Mouse (Mus musculus) MEL (cell line): ENCODE data around the gene Zfp617. TPM values are rescaled to one million over a fixed set of nuclear protein-coding genes. Genes with fewer than 3 reads are reported as not detected.

Experiments used
- DNase-seq: peaks from one replicate; pipeline ENCODE4 v3.0.0; 2011; ENCODE audit warnings: low read depth, low spot score
- H3K27ac ChIP-seq: 2 replicates; pipeline ENCODE4 v1.5.1; 2012; ENCODE audit warnings: low read depth, mild to moderate bottlenecking, control low read depth, low read length, moderate library complexity; ENCODE audit not compliant: control insufficient read depth
- H3K27me3 ChIP-seq, 2 experiments: fragments of 150-350 bp in 1 of 2; sonication (generic) in 1 of 2; 2 replicates each; pipeline ENCODE4 v1.6.1; 2012; ENCODE audit warnings: low read length in 2 of 2, mild to moderate bottlenecking in 2 of 2, improper control_type of control experiment in 1 of 2, moderate library complexity in 1 of 2; ENCODE audit not compliant: insufficient read depth in 2 of 2, control insufficient read depth in 1 of 2
- H3K36me3 ChIP-seq, 2 experiments: 2 replicates each; pipeline ENCODE4 v1.6.1; 2012 to 2014; ENCODE audit warnings: low read length in 2 of 2, improper control_type of control experiment in 1 of 2, inconsistent platforms in 1 of 2, mild to moderate bottlenecking in 1 of 2; ENCODE audit not compliant: insufficient read depth in 2 of 2, control insufficient read depth in 1 of 2
- H3K4me1 ChIP-seq, 2 experiments: fragments of 150-350 bp in 1 of 2; sonication (generic) in 1 of 2; 2 replicates each; pipeline ENCODE4 v1.6.1; 2012; ENCODE audit warnings: low read length in 2 of 2, improper control_type of control experiment in 1 of 2, mild to moderate bottlenecking in 1 of 2; ENCODE audit not compliant: insufficient read depth in 2 of 2, control insufficient read depth in 1 of 2
- H3K4me3 ChIP-seq, 2 experiments: fragments of 150-350 bp in 1 of 2; sonication (generic) in 1 of 2; 2 replicates each; pipeline ENCODE4 v1.5.1; 2012; ENCODE audit warnings: low read depth in 2 of 2, low read length in 2 of 2, mild to moderate bottlenecking in 2 of 2, moderate library complexity in 2 of 2, control low read depth in 1 of 2, improper control_type of control experiment in 1 of 2; ENCODE audit not compliant: control insufficient read depth in 1 of 2, insufficient read depth in 1 of 2
- H3K79me2 ChIP-seq: 2 replicates; pipeline ENCODE4 v1.6.1; 2012; ENCODE audit warnings: mild to moderate bottlenecking, low read length, moderate library complexity; ENCODE audit not compliant: control insufficient read depth, poor library complexity, insufficient read depth
- H3K9ac ChIP-seq: 2 replicates; pipeline ENCODE4 v1.6.1; 2012; ENCODE audit warnings: low read depth, mild to moderate bottlenecking, control low read depth, low read length, moderate library complexity; ENCODE audit not compliant: control insufficient read depth, poor library complexity, severe bottlenecking
- H3K9me3 ChIP-seq: fragments of 150-350 bp; sonication (generic); replicated peaks from 2 replicates; pipeline ENCODE4 v1.6.1; 2012; ENCODE audit warnings: mild to moderate bottlenecking, low read length, improper control_type of control experiment, moderate library complexity; ENCODE audit not compliant: insufficient read depth
- BHLHE40 ChIP-seq: IDR thresholded peaks from 2 replicates; pipeline ENCODE4 v1.6.1; 2012; ENCODE audit warnings: low read depth, mild to moderate bottlenecking, inconsistent platforms, low read length, improper control_type of control experiment, borderline replicate concordance
- CHD1 ChIP-seq: IDR thresholded peaks from 2 replicates; pipeline ENCODE4 v1.6.1; 2012; ENCODE audit warnings: low read depth, mild to moderate bottlenecking, inconsistent platforms, low read length, improper control_type of control experiment
- CHD2 ChIP-seq: IDR thresholded peaks from 2 replicates; pipeline ENCODE4 v1.6.1; 2011; ENCODE audit warnings: low read length, improper control_type of control experiment
- EP300 ChIP-seq, 2 experiments: IDR thresholded peaks; 2 replicates each; pipeline ENCODE4 v1.6.1; 2011; ENCODE audit warnings: improper control_type of control experiment in 2 of 2, low read length in 2 of 2, low read depth in 1 of 2, mild to moderate bottlenecking in 1 of 2
- ETS1 ChIP-seq: IDR thresholded peaks from 2 replicates; pipeline ENCODE4 v1.6.1; 2012; ENCODE audit warnings: low read depth, mild to moderate bottlenecking, inconsistent platforms, low read length, improper control_type of control experiment, moderate library complexity
- HCFC1 ChIP-seq: IDR thresholded peaks from 2 replicates; pipeline ENCODE4 v1.6.1; 2012; ENCODE audit warnings: low read depth, mild to moderate bottlenecking, inconsistent platforms, low read length, improper control_type of control experiment, moderate library complexity
- JUND ChIP-seq: IDR thresholded peaks from 2 replicates; pipeline ENCODE4 v1.6.1; 2011; ENCODE audit warnings: low read depth, mild to moderate bottlenecking, improper control_type of control experiment, low read length
- KAT2A ChIP-seq: conservative IDR thresholded peaks from 2 replicates; pipeline ENCODE4 v1.6.1; 2012; ENCODE audit warnings: low read depth, low read length, improper control_type of control experiment, inconsistent platforms
- MXI1 ChIP-seq: IDR thresholded peaks from 2 replicates; pipeline ENCODE4 v1.6.1; 2011; ENCODE audit warnings: mild to moderate bottlenecking, low read depth, low read length, improper control_type of control experiment
- MYC ChIP-seq: IDR thresholded peaks from 2 replicates; pipeline ENCODE4 v1.6.1; 2011; ENCODE audit warnings: low read depth, mild to moderate bottlenecking, low read length, improper control_type of control experiment, moderate library complexity
- NELFE ChIP-seq: IDR thresholded peaks from 2 replicates; pipeline ENCODE4 v1.6.1; 2011; ENCODE audit warnings: low read depth, low read length, improper control_type of control experiment
- NRF1 ChIP-seq: IDR thresholded peaks from 2 replicates; pipeline ENCODE4 v1.6.1; 2014; ENCODE audit warnings: low read depth, mild to moderate bottlenecking, inconsistent platforms, low read length, improper control_type of control experiment, moderate library complexity; ENCODE audit not compliant: poor library complexity, insufficient read depth, severe bottlenecking
- POLR2AphosphoS2 ChIP-seq: IDR thresholded peaks from 2 replicates; pipeline ENCODE4 v1.6.1; 2011; ENCODE audit warnings: low read length, improper control_type of control experiment
- RCOR1 ChIP-seq: IDR thresholded peaks from 2 replicates; pipeline ENCODE4 v1.6.1; 2012; ENCODE audit warnings: low read depth, mild to moderate bottlenecking, inconsistent platforms, low read length, improper control_type of control experiment
- SIN3A ChIP-seq: IDR thresholded peaks from 2 replicates; pipeline ENCODE4 v1.6.1; 2012; ENCODE audit warnings: low read length, improper control_type of control experiment, inconsistent platforms
- SMC3 ChIP-seq: IDR thresholded peaks from 2 replicates; pipeline ENCODE4 v1.6.1; 2011; ENCODE audit warnings: low read depth, low read length, improper control_type of control experiment
- TAL1 ChIP-seq: IDR thresholded peaks from 2 replicates; pipeline ENCODE4 v1.6.1; 2012; ENCODE audit warnings: mild to moderate bottlenecking, inconsistent platforms, low read length, moderate library complexity, mixed read lengths
- TBP ChIP-seq: IDR thresholded peaks from 2 replicates; pipeline ENCODE4 v1.8.0; 2011; ENCODE audit warnings: low read depth, low read length, improper control_type of control experiment
- TCF12 ChIP-seq: IDR thresholded peaks from 2 replicates; pipeline ENCODE4 v1.6.1; 2014; ENCODE audit warnings: low read depth, mild to moderate bottlenecking, inconsistent platforms, low read length, improper control_type of control experiment, moderate library complexity
- USF1 ChIP-seq: IDR thresholded peaks from 2 replicates; pipeline ENCODE4 v1.6.1; 2014; ENCODE audit warnings: low read depth, mild to moderate bottlenecking, inconsistent platforms, low read length, improper control_type of control experiment, moderate library complexity
- USF2 ChIP-seq, 2 experiments: IDR thresholded peaks; 2 replicates each; pipeline ENCODE4 v1.6.1; 2011 to 2012; ENCODE audit warnings: improper control_type of control experiment in 2 of 2, low read length in 2 of 2, borderline replicate concordance in 1 of 2, inconsistent platforms in 1 of 2, low read depth in 1 of 2, mild to moderate bottlenecking in 1 of 2; ENCODE audit not compliant: insufficient read depth in 1 of 2
- ZC3H11A ChIP-seq: IDR thresholded peaks from 2 replicates; pipeline ENCODE4 v1.6.1; 2012; ENCODE audit warnings: low read depth, mild to moderate bottlenecking, inconsistent platforms, low read length, improper control_type of control experiment
- polyA plus RNA-seq, 2 experiments: library from polyadenylated mRNA; stranded (reverse) in 1 of 2; unstranded in 1 of 2; fragments of >175 nt in 1 of 2; fragments of >200 nt in 1 of 2; gene quantifications; 2 replicates each; pipeline versions ENCODE4 v1.2.1 to v1.2.4; 2012; ENCODE audit warnings: low replicate concordance in 2 of 2, low read depth in 1 of 2; ENCODE audit not compliant: insufficient read length in 2 of 2, insufficient read depth in 1 of 2, missing spikeins in 1 of 2
- total RNA-seq: library from RNA; depleted of rRNA; stranded (reverse); fragments of 300-350 nt; gene quantifications from 2 replicates; pipeline ENCODE4 v1.2.3, GENCODE M21; 2012

Gene Zfp617
- total and polyA plus RNA-seq, 3 experiments, result 11.0 to 14.6 TPM; not detected in 1

DNA sequence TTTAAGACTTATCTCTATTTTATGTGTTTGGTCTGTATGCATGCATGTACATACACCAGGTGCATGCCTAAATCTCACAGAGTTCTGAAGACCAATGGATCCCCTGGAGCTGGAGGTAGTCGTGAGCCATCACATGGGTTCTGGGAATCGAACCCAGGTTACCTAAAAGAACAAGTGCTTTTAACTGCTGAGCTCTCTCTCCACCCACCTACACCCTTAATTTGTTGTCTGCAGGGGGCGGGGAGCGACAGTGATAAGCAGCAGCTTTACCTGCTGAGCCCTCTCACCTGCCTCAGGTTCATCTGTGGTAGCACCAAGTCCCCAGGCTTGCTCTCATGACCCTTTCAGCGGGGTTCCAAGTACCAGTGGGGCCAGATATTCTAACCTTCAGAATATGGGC, 53.4 kb downstream of the Zfp617 start:
- peaks cover 3 to 40% of the 10 kb centered on the region in 2 experiments; a peak in 3 of 4 replicates for H3K36me3 ChIP-seq
- H3K27ac ChIP-seq, result no peak overlapping the region
- no peak for TF ChIP-seq EP300 (IDR thresholded peaks at IDR 0.05; ENCODE audit: low read depth in 1 of 2, low read length in 2 of 2)
- TF ChIP-seq HCFC1, result no peak
- no peak for TF ChIP-seq TAL1
- no peak for TF ChIP-seq ETS1
- TF ChIP-seq TCF12, result no peak
- no peak for TF ChIP-seq JUND
- no peak for TF ChIP-seq SMC3
- TF ChIP-seq MYC, result no peak
- TF ChIP-seq MXI1, result no peak
- TF ChIP-seq CHD1, result no peak
- no peak overlapping the region for H3K9ac ChIP-seq
- H3K4me3 ChIP-seq, result no peak overlapping the region
- H3K79me2 ChIP-seq, result peaks cover 47% of the 10 kb centered on the region
- H3K9me3 ChIP-seq, result no peaks in the 10 kb centered on the region
- no peaks in the 10 kb centered on the region for H3K27me3 ChIP-seq
- DNase-seq, result no peak
- H3K4me1 ChIP-seq, result no peaks in the 10 kb centered on the region; a peak in 2 of 4 replicates

DNA sequence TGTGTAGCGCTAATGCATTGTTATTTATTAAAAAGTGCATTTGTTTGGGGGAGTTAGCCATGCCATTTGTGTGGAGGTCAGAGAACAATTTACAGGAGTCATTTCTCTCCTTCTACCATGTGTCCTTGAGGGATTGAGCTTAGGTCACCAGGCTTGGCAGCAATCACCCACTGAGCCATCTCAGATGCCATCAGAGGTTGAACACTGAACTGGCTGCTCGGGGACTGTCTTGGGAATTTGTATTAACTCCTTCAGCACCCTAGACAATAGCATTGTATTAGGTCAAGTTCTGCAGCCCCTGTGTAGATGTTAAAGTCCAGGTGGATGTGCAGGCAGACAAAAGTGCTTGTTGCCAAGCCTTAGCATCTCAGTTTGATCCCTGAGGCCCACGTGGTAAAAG, 55.6 kb downstream of the Zfp617 start:
- TF ChIP-seq EP300 (IDR thresholded peaks at IDR 0.05; ENCODE audit: low read depth in 1 of 2, low read length in 2 of 2) (no peak), TBP (no peak), SIN3A (no peak), NRF1 (no peak), CHD2 (no peak), KAT2A (no peak), TCF12 (no peak), POLR2AphosphoS2 (no peak), USF2 (IDR thresholded peaks at IDR 0.05; ENCODE audit: borderline replicate concordance in 1 of 2, insufficient read depth in 1 of 2, low read depth in 1 of 2, low read length in 2 of 2) (no peak), ETS1 (no peak), JUND (no peak), USF1 (no peak), ZC3H11A (no peak), RCOR1 (no peak), BHLHE40 (no peak), NELFE (no peak)
- TF ChIP-seq, all 39 proteins: peak for 0
- no peaks in the 10 kb centered on the region for H3K9me3 ChIP-seq

More for the DNA sequence above, 55.6 kb downstream of the Zfp617 start:
- H3K36me3 ChIP-seq, result peaks cover 0 to 55% of the 10 kb centered on the region in 2 experiments; a peak in 2 of 4 replicates
- no peaks in the 10 kb centered on the region for H3K27me3 ChIP-seq
- H3K79me2 ChIP-seq, result peaks cover 35% of the 10 kb centered on the region
- no peaks in the 10 kb centered on the region; a peak in 1 of 4 replicates for H3K4me1 ChIP-seq
- no peak for DNase-seq
- no peak overlapping the region for H3K9ac ChIP-seq
- no peak overlapping the region for H3K27ac ChIP-seq
- H3K4me3 ChIP-seq, result no peak overlapping the region
